Mouse (Mus musculus) hindbrain, embryonic 11.5 days (tissue): ENCODE measurements around the gene Prss35. TPM values are rescaled to one million over a fixed set of nuclear protein-coding genes. Genes with fewer than 3 reads are reported as not detected.

ENCODE experiments used
- ATAC-seq: fragments of 200-750 bp; cut with Nextera tagmentation; 2 replicates; pipeline ENCODE4 v1.8.0; 2017; ENCODE audit warnings: mild to moderate bottlenecking, moderate TSS enrichment, moderate library complexity; ENCODE audit not compliant: low FRiP score
- DNase-seq: peaks from one replicate; pipeline ENCODE4 v3.0.0-alpha.2; 2015; ENCODE audit warnings: low spot score
- H3K27ac ChIP-seq: fragments of 300-500 bp; sonication (generic); 2 replicates; pipeline ENCODE4 v1.5.1; 2014; ENCODE audit warnings: mild to moderate bottlenecking, low read depth, low read length
- H3K27me3 ChIP-seq: fragments of 300-500 bp; sonication (generic); 2 replicates; pipeline ENCODE4 v1.6.1; 2014; ENCODE audit warnings: mild to moderate bottlenecking, low read length, moderate library complexity, mixed read lengths; ENCODE audit not compliant: control insufficient read depth, insufficient read depth
- H3K36me3 ChIP-seq: fragments of 300-500 bp; sonication (generic); 2 replicates; pipeline ENCODE4 v1.6.1; 2014; ENCODE audit warnings: mild to moderate bottlenecking, low read length, moderate library complexity, mixed read lengths; ENCODE audit not compliant: control insufficient read depth, insufficient read depth
- H3K4me1 ChIP-seq: fragments of 300-500 bp; sonication (generic); replicated peaks from 2 replicates; pipeline ENCODE4 v1.6.1; 2014; ENCODE audit warnings: low read length, mixed read lengths; ENCODE audit not compliant: control insufficient read depth, insufficient read depth
- H3K4me2 ChIP-seq: fragments of 300-500 bp; sonication (generic); replicated peaks from 2 replicates; pipeline ENCODE4 v1.6.1; 2014; ENCODE audit warnings: mild to moderate bottlenecking, low read depth, low read length
- H3K4me3 ChIP-seq: fragments of 300-500 bp; sonication (generic); 2 replicates; pipeline ENCODE4 v1.5.1; 2014; ENCODE audit warnings: low read depth, low read length
- H3K9ac ChIP-seq: fragments of 300-500 bp; sonication (generic); 2 replicates; pipeline ENCODE4 v1.6.1; 2014; ENCODE audit warnings: low read depth, low read length
- H3K9me3 ChIP-seq: fragments of 300-500 bp; sonication (generic); 2 replicates; pipeline ENCODE4 v1.6.1; 2016; ENCODE audit warnings: low read length; ENCODE audit not compliant: control insufficient read depth
- WGBS: fragments of 180-500 bp; shearing (Covaris S2); extraction: QIAGEN DNeasy Blood & Tissue Kit; methylation state at CpG from one replicate; pipeline ENCODE4 v1.1.7; 2014; 5-methylcytosine and 5-hydroxymethylcytosine counted together
- polyA plus RNA-seq: library from polyadenylated mRNA; unstranded; fragments of >200 nt; fragmentation: Nextera tagmentation; extraction: Ambion mirVana; gene quantifications from 2 replicates; pipeline ENCODE4 v1.2.1, GENCODE M21; 2014

Prss35 gene
- polyA plus RNA-seq, 1 experiment from 2014 or later: 0.48 TPM

DNA sequence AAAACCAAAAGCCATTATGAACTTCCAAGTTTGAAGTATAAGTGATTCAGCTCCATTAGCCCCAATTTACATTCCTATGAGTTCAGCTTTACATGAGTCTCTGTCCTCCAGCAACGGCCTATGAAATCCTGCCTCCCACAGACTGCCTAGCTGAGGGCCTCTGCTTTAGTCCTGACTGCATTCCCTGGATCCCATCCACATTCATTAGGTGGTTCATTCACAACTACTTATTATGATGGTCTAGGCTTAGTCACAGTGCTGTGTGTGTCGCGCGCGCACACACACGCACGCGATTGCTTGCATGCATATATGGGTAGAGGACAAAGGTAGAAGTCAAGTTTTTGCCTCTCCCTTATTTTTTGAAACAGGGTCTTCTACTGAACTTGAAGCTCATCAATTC, 4.6 kb upstream of the Prss35 start:
- Histone ChIP-seq H3K9ac (no peak overlapping the region), H3K4me3 (no peak overlapping the region), H3K36me3 (no peaks in the 10 kb centered on the region), H3K4me2 (no peak overlapping the region), H3K4me1 (no peaks in the 10 kb centered on the region), H3K27ac (no peak overlapping the region), H3K9me3 (no peaks in the 10 kb centered on the region), H3K27me3 (no peaks in the 10 kb centered on the region)
- ATAC-seq: no peak
- no peak for DNase-seq
- WGBS: 96% methylated on average over 8 of the region's 8 CpGs

- Histone ChIP-seq H3K9me3 (no peaks in the 10 kb centered on the region), H3K27me3 (no peaks in the 10 kb centered on the region), H3K4me1 (no peaks in the 10 kb centered on the region), H3K9ac (no peak overlapping the region), H3K36me3 (no peaks in the 10 kb centered on the region), H3K27ac (no peak overlapping the region), H3K4me3 (no peak overlapping the region), H3K4me2 (no peak overlapping the region)
- no peak for ATAC-seq
- 23% methylated on average over 3 of the region's 3 CpGs for WGBS
- no peak for DNase-seq
These were observed 3.5 kb upstream of the Prss35 start for GRCm38 (mm10) chr9:86739971-86740370.

GRCm38 (mm10) chr9:86744041-86744440, 592 bp downstream of the Prss35 start:
- Histone ChIP-seq H3K4me3 (no peak overlapping the region), H3K9me3 (no peaks in the 10 kb centered on the region), H3K27ac (no peak overlapping the region), H3K4me1 (no peaks in the 10 kb centered on the region), H3K9ac (peak overlapping the region; percentile 32; the same call in 1 of the 2 replicates), H3K27me3 (no peaks in the 10 kb centered on the region), H3K4me2 (no peak overlapping the region), H3K36me3 (no peaks in the 10 kb centered on the region)
- 38% methylated on average over 5 of the region's 5 CpGs for WGBS
- ATAC-seq: no peak
- peak; percentile 3 for DNase-seq

DNA sequence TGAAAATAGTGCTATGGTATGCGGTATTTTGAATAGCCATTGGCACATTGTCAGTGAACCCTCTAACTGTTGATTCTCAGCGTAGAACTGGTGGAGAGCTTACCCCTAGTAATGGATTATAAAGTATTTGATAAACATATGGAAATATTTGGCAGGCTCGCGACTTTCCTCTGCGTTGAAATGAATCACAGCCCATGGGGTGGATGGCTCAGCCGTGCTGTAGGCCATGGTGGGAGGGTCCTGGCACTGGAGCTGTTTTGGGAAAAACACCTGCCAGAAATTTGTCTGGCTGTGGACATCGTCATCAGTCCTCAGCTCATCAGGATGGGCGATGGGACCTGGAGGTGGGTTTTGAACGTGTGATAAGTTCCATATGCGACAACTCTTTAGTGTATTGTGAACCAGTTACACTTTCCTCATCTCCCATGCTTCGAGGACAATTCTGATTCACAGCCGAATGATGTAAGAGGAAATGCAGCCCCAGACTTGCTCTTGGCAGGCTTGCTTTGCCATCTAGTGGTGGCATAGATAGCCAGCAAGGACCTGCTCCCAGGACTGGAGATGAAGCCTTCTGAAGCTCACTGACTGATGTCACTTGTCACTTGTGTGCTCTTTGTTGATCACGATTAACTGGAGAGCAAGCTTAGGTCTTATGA, 2.6 kb downstream of the Prss35 start:
- Histone ChIP-seq H3K4me2 (no peak overlapping the region), H3K36me3 (no peaks in the 10 kb centered on the region), H3K27me3 (no peaks in the 10 kb centered on the region), H3K9ac (no peak overlapping the region), H3K4me1 (no peaks in the 10 kb centered on the region), H3K9me3 (no peaks in the 10 kb centered on the region), H3K27ac (no peak overlapping the region), H3K4me3 (no peak overlapping the region)
- peak; percentile 51; the same call in 1 of the 2 replicates for ATAC-seq
- 43% methylated on average over 13 of the region's 13 CpGs for WGBS
- peak; percentile 60 for DNase-seq

- DNase-seq: no peak
- no peaks in the 10 kb centered on the region for H3K9me3 ChIP-seq
- no peaks in the 10 kb centered on the region for H3K4me1 ChIP-seq
- H3K9ac ChIP-seq: no peak overlapping the region
- no peaks in the 10 kb centered on the region for H3K36me3 ChIP-seq
- ATAC-seq: no peak
- no peak overlapping the region for H3K4me3 ChIP-seq
- no peak overlapping the region for H3K4me2 ChIP-seq
- WGBS: 57% methylated on average over 8 of the region's 8 CpGs
- no peak overlapping the region for H3K27ac ChIP-seq
- H3K27me3 ChIP-seq: no peaks in the 10 kb centered on the region
These were observed 19.3 kb downstream of the Prss35 start for GRCm38 (mm10) chr9:86762477-86763376.

DNA sequence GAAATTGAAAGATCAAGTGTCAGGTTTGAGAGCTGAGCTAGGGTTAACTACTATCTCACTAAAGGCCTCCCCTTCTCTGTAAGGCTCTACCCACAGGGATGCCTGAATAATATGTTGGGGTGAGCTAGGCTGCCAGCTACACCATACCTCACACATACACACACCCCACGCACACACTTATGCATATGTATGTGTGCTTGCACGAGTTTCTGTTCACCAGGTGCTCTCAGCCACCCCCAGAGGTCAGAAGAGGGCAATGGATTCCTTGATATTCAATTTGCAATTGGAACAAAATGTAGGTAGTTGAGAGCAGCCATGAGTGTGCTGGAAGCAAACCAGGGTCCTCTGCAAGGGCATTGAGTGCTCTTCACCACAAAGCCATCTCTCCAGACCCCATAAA, 20.6 kb downstream of the Prss35 start:
- Histone ChIP-seq H3K4me3 (no peak overlapping the region), H3K9me3 (no peaks in the 10 kb centered on the region), H3K4me1 (no peaks in the 10 kb centered on the region), H3K27ac (no peak overlapping the region), H3K36me3 (no peaks in the 10 kb centered on the region), H3K4me2 (no peak overlapping the region), H3K27me3 (no peaks in the 10 kb centered on the region), H3K9ac (no peak overlapping the region)
- no peak for ATAC-seq
- 54% methylated on average over 2 of the region's 2 CpGs for WGBS
- no peak for DNase-seq

- no peaks in the 10 kb centered on the region for H3K36me3 ChIP-seq
- no peaks in the 10 kb centered on the region for H3K9me3 ChIP-seq
- DNase-seq (no peak), ATAC-seq (no peak)
- H3K4me2 ChIP-seq: no peak overlapping the region
- 78% methylated on average over 10 of the region's 10 CpGs for WGBS
- H3K4me1 ChIP-seq: no peaks in the 10 kb centered on the region
- no peak overlapping the region for H3K27ac ChIP-seq
- no peak overlapping the region for H3K9ac ChIP-seq
- H3K4me3 ChIP-seq: no peak overlapping the region
- H3K27me3 ChIP-seq: no peaks in the 10 kb centered on the region
These were observed 23.5 kb downstream of the Prss35 start for GRCm38 (mm10) chr9:86766991-86767390.

DNA sequence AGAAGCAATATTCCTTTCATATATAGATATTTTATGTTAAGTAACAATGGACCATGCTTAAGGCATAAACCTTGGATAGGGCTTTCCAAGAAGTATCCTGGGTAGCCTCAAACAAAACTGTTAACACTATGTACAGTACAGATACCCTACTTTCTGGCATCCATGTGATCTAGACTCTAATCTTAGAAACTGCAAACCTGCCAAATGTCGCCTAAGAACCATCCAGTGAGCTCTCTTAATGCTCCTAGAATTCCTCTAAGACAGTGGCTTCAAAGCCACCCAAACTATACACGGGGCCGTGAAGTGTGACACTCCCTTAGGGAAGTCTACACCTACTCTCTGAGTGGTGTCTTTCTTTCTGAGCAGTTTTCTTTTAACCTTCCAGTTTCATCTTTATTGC, 29.4 kb downstream of the Prss35 start:
- Histone ChIP-seq H3K9ac (no peak overlapping the region), H3K27ac (no peak overlapping the region), H3K36me3 (no peaks in the 10 kb centered on the region), H3K9me3 (no peaks in the 10 kb centered on the region), H3K4me2 (no peak overlapping the region), H3K27me3 (no peaks in the 10 kb centered on the region), H3K4me3 (no peak overlapping the region), H3K4me1 (no peaks in the 10 kb centered on the region)
- ATAC-seq (no peak), DNase-seq (no peak)
- 90% methylated on average over 3 of the region's 3 CpGs for WGBS

DNA sequence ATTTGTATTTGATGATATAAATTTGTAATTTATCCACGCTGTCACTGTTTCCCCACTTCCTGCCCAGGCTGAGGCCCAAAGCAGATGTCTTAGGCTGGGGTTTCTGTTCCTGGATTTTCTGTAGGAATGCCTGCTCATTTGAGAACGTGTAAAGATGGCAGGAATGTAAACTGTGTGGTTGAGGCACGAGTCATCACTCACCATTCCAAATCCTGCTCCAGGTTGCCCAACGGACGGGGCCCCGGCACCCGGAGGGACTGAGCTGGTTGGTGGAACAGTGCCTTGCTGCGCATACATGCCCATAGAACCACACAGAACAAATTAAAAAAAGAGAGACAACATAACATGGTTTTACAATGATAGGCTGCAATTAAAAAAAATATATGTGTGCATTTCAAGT, 30.5 kb downstream of the Prss35 start:
- no peak overlapping the region for H3K4me2 ChIP-seq
- DNase-seq (no peak), ATAC-seq (no peak)
- no peak overlapping the region for H3K4me3 ChIP-seq
- no peaks in the 10 kb centered on the region for H3K4me1 ChIP-seq
- no peaks in the 10 kb centered on the region for H3K27me3 ChIP-seq
- H3K36me3 ChIP-seq: no peaks in the 10 kb centered on the region
- H3K27ac ChIP-seq: no peak overlapping the region
- no peak overlapping the region for H3K9ac ChIP-seq
- H3K9me3 ChIP-seq: no peaks in the 10 kb centered on the region
- 91% methylated on average over 8 of the region's 8 CpGs for WGBS
